Mouse (Mus musculus): ENCODE measurements around the gene Gse1. TPM values are rescaled to one million over a fixed set of nuclear protein-coding genes. Genes with fewer than 3 reads are reported as not detected.

Gene Gse1
- polyA plus RNA-seq, 1 experiment from 2014 or later, result 10.2 TPM

- Histone ChIP-seq H3K36me3 (ENCODE audit: control insufficient read depth, insufficient read depth, low read length) (no peaks in the 10 kb centered on the region), H3K4me3 (ENCODE audit: low read length) (no peak overlapping the region), H3K4me1 (replicated peaks; ENCODE audit: control insufficient read depth, insufficient read depth, low read length) (peaks cover 3% of the 10 kb centered on the region; the same call in 1 of the 2 replicates), H3K9ac (ENCODE audit: low read length) (no peak overlapping the region), H3K27me3 (ENCODE audit: control insufficient read depth, insufficient read depth, low read depth, low read length) (no peaks in the 10 kb centered on the region), H3K9me3 (ENCODE audit: control insufficient read depth, low read length) (no peaks in the 10 kb centered on the region), H3K27ac (ENCODE audit: low read length) (no peak overlapping the region), H3K4me2 (ENCODE audit: low read depth, low read length) (no peak overlapping the region)
- ATAC-seq (ENCODE audit: low read depth), result no peak
- WGBS, result 70% methylated on average over 11 of the region's 11 CpGs
Observed at GRCm38 (mm10) chr8:120619235-120620180, 391.3 kb downstream of the Gse1 start.

GRCm38 (mm10) chr8:120620441-120620840, 392.2 kb downstream of the Gse1 start:
- Histone ChIP-seq H3K4me2 (ENCODE audit: low read depth, low read length) (no peak overlapping the region), H3K9me3 (ENCODE audit: control insufficient read depth, low read length) (no peaks in the 10 kb centered on the region), H3K27ac (ENCODE audit: low read length) (no peak overlapping the region), H3K9ac (ENCODE audit: low read length) (no peak overlapping the region), H3K27me3 (ENCODE audit: control insufficient read depth, insufficient read depth, low read depth, low read length) (no peaks in the 10 kb centered on the region), H3K4me3 (ENCODE audit: low read length) (no peak overlapping the region), H3K4me1 (replicated peaks; ENCODE audit: control insufficient read depth, insufficient read depth, low read length) (peaks cover 3% of the 10 kb centered on the region; the same call in 1 of the 2 replicates), H3K36me3 (ENCODE audit: control insufficient read depth, insufficient read depth, low read length) (no peaks in the 10 kb centered on the region)
- WGBS, result 37% methylated on average over 7 of the region's 7 CpGs
- no peak for ATAC-seq (ENCODE audit: low read depth)

DNA sequence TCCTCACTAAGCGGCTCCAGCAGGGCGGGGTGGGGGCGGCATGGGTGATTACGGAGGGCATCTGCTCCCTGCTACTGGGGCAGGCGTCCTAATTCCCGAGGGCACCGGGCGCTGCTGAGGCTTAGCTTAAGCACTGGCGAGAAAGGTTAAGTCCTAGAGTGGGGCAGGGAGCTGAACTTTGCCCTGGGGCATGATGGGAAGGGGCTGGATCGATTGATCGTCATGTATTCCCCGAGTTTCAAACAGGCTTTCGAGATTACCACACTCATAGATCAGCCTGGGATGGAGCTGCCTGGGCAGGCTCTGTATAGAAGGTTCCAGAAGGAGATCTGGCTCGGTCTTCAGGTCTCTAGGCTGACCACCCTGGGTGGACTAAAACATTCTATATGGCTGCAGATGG, 393.9 kb downstream of the Gse1 start:
- no peaks in the 10 kb centered on the region for H3K27me3 ChIP-seq (ENCODE audit: control insufficient read depth, insufficient read depth, low read depth, low read length)
- no peak overlapping the region for H3K4me2 ChIP-seq (ENCODE audit: low read depth, low read length)
- H3K36me3 ChIP-seq (ENCODE audit: control insufficient read depth, insufficient read depth, low read length), result no peaks in the 10 kb centered on the region
- peaks cover 3% of the 10 kb centered on the region; the same call in 1 of the 2 replicates for H3K4me1 ChIP-seq (replicated peaks; ENCODE audit: control insufficient read depth, insufficient read depth, low read length)
- WGBS, result 64% methylated on average over 14 of the region's 14 CpGs
- no peak overlapping the region for H3K9ac ChIP-seq (ENCODE audit: low read length)
- no peak overlapping the region for H3K27ac ChIP-seq (ENCODE audit: low read length)
- no peak overlapping the region for H3K4me3 ChIP-seq (ENCODE audit: low read length)
- no peaks in the 10 kb centered on the region for H3K9me3 ChIP-seq (ENCODE audit: control insufficient read depth, low read length)
- no peak for ATAC-seq (ENCODE audit: low read depth)

GRCm38 (mm10) chr8:120623608-120624007, 395.4 kb downstream of the Gse1 start:
- H3K27ac ChIP-seq (ENCODE audit: low read length), result no peak overlapping the region
- H3K27me3 ChIP-seq (ENCODE audit: control insufficient read depth, insufficient read depth, low read depth, low read length), result no peaks in the 10 kb centered on the region
- H3K4me2 ChIP-seq (ENCODE audit: low read depth, low read length), result no peak overlapping the region
- 56% methylated on average over 2 of the region's 2 CpGs for WGBS
- no peak overlapping the region for H3K4me3 ChIP-seq (ENCODE audit: low read length)
- H3K4me1 ChIP-seq (replicated peaks; ENCODE audit: control insufficient read depth, insufficient read depth, low read length), result no peaks in the 10 kb centered on the region
- ATAC-seq (ENCODE audit: low read depth), result no peak
- H3K9ac ChIP-seq (ENCODE audit: low read length), result no peak overlapping the region
- H3K9me3 ChIP-seq (ENCODE audit: control insufficient read depth, low read length), result no peaks in the 10 kb centered on the region
- no peaks in the 10 kb centered on the region for H3K36me3 ChIP-seq (ENCODE audit: control insufficient read depth, insufficient read depth, low read length)

DNA sequence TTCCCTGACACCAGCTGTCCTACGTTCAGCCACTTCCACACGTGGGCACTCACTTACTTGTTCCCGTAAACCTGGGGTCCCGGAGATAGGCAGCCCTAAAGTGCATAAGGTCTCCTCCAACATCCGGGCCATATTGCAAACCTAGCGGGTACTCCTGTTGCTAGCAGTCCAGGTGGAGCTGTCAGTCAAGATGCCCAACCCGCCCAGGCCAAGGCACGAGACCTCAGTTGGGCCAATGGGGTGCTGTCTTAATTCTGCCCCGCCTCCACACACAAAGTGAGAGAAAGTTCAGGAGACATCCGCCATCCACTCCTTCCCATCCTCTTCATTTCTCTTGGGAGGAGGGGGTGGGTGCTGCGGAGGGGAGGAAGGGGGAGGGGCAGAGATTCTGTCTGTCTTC, 398.2 kb downstream of the Gse1 start:
- no peak for ATAC-seq (ENCODE audit: low read depth)
- Histone ChIP-seq H3K27me3 (ENCODE audit: control insufficient read depth, insufficient read depth, low read depth, low read length) (no peaks in the 10 kb centered on the region), H3K36me3 (ENCODE audit: control insufficient read depth, insufficient read depth, low read length) (no peaks in the 10 kb centered on the region), H3K9me3 (ENCODE audit: control insufficient read depth, low read length) (no peaks in the 10 kb centered on the region), H3K4me2 (ENCODE audit: low read depth, low read length) (no peak overlapping the region), H3K4me1 (replicated peaks; ENCODE audit: control insufficient read depth, insufficient read depth, low read length) (no peaks in the 10 kb centered on the region; the same call in none of the 2 replicates), H3K4me3 (ENCODE audit: low read length) (no peak overlapping the region), H3K27ac (ENCODE audit: low read length) (no peak overlapping the region), H3K9ac (ENCODE audit: low read length) (no peak overlapping the region)
- WGBS, result 59% methylated on average over 11 of the region's 11 CpGs

GRCm38 (mm10) chr8:120627298-120627697, 399.0 kb downstream of the Gse1 start:
- Histone ChIP-seq H3K9ac (ENCODE audit: low read length) (no peak overlapping the region), H3K4me2 (ENCODE audit: low read depth, low read length) (no peak overlapping the region), H3K36me3 (ENCODE audit: control insufficient read depth, insufficient read depth, low read length) (no peaks in the 10 kb centered on the region), H3K4me3 (ENCODE audit: low read length) (no peak overlapping the region), H3K27ac (ENCODE audit: low read length) (no peak overlapping the region), H3K4me1 (replicated peaks; ENCODE audit: control insufficient read depth, insufficient read depth, low read length) (no peaks in the 10 kb centered on the region; the same call in none of the 2 replicates), H3K27me3 (ENCODE audit: control insufficient read depth, insufficient read depth, low read depth, low read length) (no peaks in the 10 kb centered on the region), H3K9me3 (ENCODE audit: control insufficient read depth, low read length) (peaks cover under 1% of the 10 kb centered on the region; the same call in 1 of the 2 replicates)
- 80% methylated on average over 5 of the region's 5 CpGs for WGBS
- no peak for ATAC-seq (ENCODE audit: low read depth)

GRCm38 (mm10) chr8:120630031-120630430, 401.8 kb downstream of the Gse1 start:
- H3K9ac ChIP-seq (ENCODE audit: low read length), result no peak overlapping the region
- H3K9me3 ChIP-seq (ENCODE audit: control insufficient read depth, low read length), result peaks cover 3% of the 10 kb centered on the region; the same call in 1 of the 2 replicates
- H3K36me3 ChIP-seq (ENCODE audit: control insufficient read depth, insufficient read depth, low read length), result no peaks in the 10 kb centered on the region
- peak overlapping the region; percentile 15 for H3K27ac ChIP-seq (ENCODE audit: low read length)
- H3K27me3 ChIP-seq (ENCODE audit: control insufficient read depth, insufficient read depth, low read depth, low read length), result peaks cover 6% of the 10 kb centered on the region; the same call in 1 of the 2 replicates
- peak; percentile 50 for ATAC-seq (ENCODE audit: low read depth)
- H3K4me1 ChIP-seq (replicated peaks; ENCODE audit: control insufficient read depth, insufficient read depth, low read length), result peaks cover 6% of the 10 kb centered on the region
- no peak overlapping the region for H3K4me2 ChIP-seq (ENCODE audit: low read depth, low read length)
- no peak overlapping the region for H3K4me3 ChIP-seq (ENCODE audit: low read length)
- 25% methylated on average over 5 of the region's 5 CpGs for whole genome bisulfite sequencing

- Histone ChIP-seq H3K4me1 (replicated peaks; ENCODE audit: control insufficient read depth, insufficient read depth, low read length) (peaks cover 6% of the 10 kb centered on the region), H3K27me3 (ENCODE audit: control insufficient read depth, insufficient read depth, low read depth, low read length) (peaks cover 9% of the 10 kb centered on the region; the same call in 1 of the 2 replicates), H3K9ac (ENCODE audit: low read length) (no peak overlapping the region), H3K9me3 (ENCODE audit: control insufficient read depth, low read length) (peaks cover 3% of the 10 kb centered on the region; the same call in 1 of the 2 replicates), H3K36me3 (ENCODE audit: control insufficient read depth, insufficient read depth, low read length) (no peaks in the 10 kb centered on the region), H3K27ac (ENCODE audit: low read length) (no peak overlapping the region), H3K4me2 (ENCODE audit: low read depth, low read length) (no peak overlapping the region), H3K4me3 (ENCODE audit: low read length) (no peak overlapping the region)
- WGBS, result 42% methylated on average over 6 of the region's 6 CpGs
- no peak for ATAC-seq (ENCODE audit: low read depth)
Observed at GRCm38 (mm10) chr8:120630848-120631247, 402.6 kb downstream of the Gse1 start.
